Mouse (Mus musculus): Measurements from ENCODE around the gene Fam227b.
A peak's percentile ranks its signal among the peaks of the same experiment; 100 is the strongest.

Fam227b gene

DNA sequence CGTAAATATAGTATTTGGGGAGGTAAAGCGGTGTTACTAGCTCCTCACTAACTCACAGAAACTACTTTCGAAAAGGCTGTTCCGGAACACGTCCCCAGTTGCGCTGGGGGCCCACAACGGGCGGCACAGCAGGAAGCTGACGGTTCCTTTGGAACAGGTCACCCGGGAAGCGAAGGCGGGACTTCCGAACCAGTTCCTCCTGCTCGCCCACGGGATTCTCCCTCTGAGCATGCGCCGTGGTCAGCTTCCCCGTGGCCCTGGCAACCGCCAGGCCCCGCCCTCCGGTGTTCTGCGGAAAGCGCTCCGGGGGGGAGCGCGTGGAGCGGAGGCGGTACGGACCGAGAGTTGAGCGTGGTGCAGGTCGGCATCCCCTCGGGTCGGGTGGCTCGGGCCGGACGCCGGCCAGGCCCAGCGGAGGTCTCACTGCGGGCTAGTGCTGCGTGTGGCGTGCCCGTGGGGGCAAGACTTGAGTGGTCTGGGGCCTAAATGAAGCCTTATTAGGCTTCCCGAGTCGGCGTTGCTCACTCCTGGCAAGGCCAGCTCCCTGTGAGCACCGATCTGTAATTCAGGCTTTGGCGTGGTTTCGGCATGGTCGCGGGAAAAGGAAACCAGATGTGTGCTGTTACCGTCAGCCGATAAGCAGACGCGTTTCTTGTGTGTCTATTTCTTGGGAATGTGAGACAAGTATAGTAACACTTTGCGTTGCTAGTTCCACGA lies at the start of gene Fam227b, which contains the start of gene Dtwd1:
Gene Fam227b (minus strand): TSS at position 150 of the 717 bp plus-strand sequence.
Gene Dtwd1 (plus strand): TSS at position 287 of the 717 bp plus-strand sequence.
- peak; percentile 99 for DNase-seq (ENCODE audit: low spot score)

- DNase-seq (ENCODE audit: low spot score) = peak; percentile 32
Measured at GRCm38 (mm10) chr2:126198971-126199370, 47.2 kb upstream of the Fam227b start.

DNA sequence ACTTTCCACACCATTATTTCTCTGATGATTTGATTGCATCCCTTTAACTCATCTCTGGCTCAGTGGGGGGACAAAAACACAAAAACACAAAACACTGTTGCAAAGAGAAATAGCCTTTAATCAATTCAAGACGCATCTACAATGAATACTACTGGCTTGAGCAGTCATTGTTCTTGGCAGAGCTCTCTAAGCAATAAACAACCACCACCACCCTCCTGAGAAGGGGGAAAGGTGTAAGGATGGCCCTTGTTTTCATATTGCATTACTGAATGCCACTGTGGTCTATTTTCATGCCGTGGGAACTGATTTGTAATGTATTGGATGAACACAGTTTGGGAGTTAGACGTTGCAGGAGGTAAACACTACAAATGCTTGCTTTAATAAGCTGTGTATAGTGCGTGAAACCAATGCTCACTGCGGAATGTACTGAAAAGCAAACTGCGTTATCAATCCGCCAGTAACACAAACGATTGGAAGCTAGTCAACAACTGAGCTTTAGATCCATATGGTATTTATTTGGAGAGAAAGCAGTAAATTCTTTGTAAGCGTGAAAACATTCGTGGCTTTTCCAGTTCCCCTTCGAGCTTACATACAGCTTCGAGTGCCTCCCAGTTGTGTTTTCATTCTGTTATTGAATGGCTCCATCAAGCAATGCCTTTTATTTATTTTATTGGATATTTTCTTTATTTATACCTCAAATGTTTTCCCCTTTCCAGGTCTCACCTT lies 44.0 kb upstream of the Fam227b start:
- DNase-seq (ENCODE audit: low spot score) = no peak

DNA sequence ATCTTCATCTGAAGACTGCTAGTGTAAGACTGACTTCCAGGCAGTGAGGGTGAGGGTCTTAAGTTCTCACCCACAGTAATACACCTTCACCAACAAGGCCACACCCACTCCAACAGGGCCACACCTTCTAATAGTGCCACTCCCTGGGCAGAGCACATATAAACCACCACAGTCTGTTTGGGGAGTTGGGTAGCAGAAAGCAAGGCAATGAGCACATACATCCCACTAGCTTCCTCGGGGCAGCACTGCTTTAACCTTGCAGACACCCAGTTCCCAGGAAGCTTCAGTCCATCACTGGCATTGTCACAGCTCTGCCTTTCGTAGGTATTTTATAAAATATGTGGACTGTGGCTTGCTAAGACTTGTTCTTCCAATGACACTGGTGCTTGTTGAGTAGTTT lies 40.3 kb upstream of the Fam227b start:
- DNase-seq (ENCODE audit: low spot score) = no peak

- no peak for DNase-seq (ENCODE audit: low spot score)
Measured at GRCm38 (mm10) chr2:126191306-126191705, 39.5 kb upstream of the Fam227b start.

DNA sequence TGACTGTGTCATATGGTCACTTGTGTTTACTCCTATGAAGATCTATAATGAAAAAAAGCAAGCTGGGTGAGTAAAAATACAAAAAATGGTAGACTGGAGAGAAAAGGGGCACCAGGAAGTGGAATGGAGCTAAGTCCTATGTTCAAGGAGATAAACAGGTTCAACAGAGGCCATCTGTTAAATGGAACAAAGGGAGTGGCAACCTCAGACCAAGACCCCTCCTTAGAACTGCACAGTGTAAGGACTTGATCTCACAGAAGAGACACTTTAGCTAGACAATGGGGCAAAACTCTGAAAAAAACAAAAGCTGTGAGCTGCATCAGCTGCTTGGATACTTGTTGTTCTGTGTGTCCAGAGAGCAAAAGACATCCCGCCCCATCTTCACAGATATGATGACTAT lies 19.6 kb upstream of the Fam227b start:
- DNase-seq (ENCODE audit: low spot score) = no peak

DNA sequence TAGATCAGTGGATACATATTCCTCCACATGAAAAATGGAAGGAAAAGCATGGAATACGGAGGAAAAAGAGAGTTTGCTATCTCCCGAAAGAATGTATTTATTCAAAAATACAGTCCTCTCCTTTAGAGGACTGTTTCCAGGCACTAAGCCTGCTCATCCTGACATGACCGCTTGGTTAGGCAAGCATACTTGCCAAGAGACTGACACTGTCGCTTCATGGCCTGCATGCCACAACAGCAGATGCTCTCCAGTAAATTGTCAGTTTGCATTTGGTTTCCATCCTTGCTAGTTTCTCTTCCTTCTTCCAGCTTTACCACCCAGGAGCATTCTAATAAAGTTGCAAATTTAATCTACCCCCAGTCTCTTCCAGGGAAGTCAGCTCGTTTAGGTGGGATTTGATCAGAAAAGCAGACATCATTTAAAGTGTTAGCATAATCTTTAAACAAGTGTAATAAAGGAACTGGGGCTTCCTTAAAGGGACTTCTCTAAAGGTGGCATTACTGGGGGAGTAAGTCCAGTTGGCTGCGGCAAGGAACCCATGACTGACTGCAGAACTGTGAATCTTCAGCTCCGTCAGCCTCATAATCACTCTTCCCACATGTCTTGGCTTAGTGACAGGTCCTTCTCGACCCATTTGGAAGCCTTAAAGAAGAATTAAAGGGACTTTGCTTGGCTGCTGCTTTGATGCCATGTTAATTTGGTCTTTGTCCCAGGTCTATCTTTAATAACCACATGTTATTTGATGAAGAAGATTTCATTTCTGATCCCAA lies 15.2 kb upstream of the Fam227b start:
- no peak for DNase-seq (ENCODE audit: low spot score)

- no peak for DNase-seq (ENCODE audit: low spot score)
Measured at GRCm38 (mm10) chr2:126166335-126166734, 14.5 kb upstream of the Fam227b start.

- DNase-seq (ENCODE audit: low spot score) = no peak
Measured at GRCm38 (mm10) chr2:126165277-126166018, 13.6 kb upstream of the Fam227b start.

DNA sequence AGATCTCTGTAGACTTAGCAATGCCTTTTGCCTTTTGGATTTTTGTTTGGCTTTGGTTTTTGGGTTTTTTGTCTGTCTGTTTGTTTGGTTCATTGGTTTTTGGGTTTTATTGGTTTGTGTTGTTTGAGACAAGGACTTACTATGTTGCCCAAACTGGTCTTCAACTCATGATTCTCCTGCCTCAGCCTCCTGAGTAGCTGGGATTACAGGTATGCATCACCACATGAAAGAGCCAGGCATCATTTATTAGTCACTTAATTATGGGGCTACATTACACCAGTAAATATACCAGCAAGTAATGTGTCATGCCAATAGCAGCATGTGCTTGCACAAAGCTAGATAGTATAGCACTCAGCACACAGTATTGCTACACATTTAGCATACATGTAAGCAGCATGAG lies 4.1 kb downstream of the Fam227b start:
- no peak for DNase-seq (ENCODE audit: low spot score)

DNA sequence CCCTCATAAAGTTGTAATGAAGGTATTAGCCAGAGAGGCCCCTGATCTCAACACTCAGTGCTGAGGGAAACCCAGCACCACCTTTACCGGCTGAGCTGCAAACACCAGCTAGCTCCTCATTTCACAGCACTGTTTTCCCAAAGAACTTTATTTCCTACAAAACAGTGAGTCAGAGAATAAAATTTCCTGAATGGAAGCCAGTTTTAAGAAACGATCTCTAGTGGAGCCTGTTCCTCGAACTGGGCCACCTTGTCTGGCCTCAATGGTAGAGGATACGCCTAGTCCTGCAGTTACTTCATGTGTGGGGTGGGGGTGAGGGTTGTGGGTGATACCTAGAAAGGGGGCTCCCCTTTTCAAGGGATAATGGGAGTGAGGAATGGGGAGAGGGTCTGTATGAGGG lies 57.2 kb downstream of the Fam227b start:
- no peak for DNase-seq (ENCODE audit: low spot score)

DNA sequence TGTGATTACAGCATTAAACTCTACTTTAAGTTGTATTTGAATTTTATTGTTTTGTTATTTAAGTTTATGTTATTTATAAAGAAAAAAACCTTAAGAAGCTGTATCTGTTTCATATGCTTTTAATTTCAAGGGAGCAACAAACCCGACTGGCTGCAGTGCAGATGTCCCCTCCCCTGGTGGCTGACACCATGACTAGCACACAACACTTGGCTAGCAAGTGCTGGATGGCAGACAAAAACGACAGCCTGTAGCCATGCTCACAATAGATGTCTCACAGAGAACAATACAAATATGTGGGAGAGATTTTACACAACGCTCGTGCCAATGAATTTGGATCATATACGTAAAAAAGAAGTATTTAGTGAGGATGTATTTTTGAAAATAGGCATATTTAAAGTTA lies 61.4 kb downstream of the Fam227b start:
- no peak for DNase-seq (ENCODE audit: low spot score)

- DNase-seq (ENCODE audit: low spot score) = no peak
Measured at GRCm38 (mm10) chr2:126086187-126086586, 65.6 kb downstream of the Fam227b start.

DNA sequence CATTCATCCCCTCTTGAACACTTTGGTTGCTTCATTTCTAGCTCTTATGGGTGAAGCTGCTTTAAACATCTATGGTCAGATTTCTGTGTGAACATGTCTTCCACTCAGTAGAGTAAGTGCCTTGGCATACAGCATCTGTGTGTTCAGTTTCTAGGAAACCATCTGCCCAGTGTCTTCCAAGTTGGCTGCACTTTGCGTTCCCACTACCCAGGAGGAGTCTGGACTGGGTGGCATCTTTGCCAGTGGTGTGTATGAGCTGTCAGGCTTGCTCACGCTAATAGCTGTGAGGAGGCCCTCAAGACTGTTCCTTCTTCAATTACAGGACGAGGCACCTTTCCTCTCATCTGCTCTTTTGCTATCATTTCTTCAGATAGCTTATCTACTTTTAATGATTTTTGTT lies 67.5 kb downstream of the Fam227b start:
- no peak for DNase-seq (ENCODE audit: low spot score)

GRCm38 (mm10) chr2:126079086-126079485 lies 72.7 kb downstream of the Fam227b start:
- DNase-seq (ENCODE audit: low spot score) = no peak

DNA sequence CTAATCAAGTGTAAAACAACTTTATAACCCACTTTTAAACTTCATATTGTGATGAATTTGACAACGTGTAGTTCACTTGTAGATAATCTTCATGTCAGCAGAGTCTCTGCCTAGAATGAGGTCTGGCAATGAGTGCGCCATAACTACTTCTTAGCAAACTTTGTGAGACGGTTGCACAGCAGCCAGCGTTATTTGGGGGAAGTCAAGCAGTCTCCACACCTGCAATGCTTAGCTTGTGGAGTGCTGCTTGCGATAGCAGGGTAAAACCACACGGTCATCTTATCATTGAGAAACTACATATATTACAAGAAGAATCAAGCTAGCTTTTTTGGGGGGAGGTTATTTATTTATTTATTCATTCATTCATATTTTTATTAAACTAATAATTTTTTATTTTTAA lies 75.3 kb downstream of the Fam227b start:
- DNase-seq (ENCODE audit: low spot score) = no peak

DNA sequence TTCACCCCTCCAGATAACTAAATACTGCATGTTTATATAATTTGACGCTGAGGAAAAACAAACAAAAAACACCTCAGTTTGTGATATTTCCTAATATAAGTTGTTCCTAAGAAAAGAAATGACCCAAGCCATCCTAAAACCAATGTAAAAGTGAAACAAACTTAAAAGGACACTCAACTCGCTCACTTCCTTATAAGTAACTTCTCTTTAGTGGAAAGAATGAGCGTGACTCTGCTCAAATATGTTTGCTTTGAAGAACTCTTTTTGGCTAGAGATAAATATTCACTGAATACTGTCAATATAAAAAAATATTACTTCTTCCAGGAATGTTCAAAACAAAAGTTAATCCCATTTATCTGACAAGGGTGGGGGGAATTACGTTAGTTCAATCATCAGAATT lies 78.1 kb downstream of the Fam227b start:
- DNase-seq (ENCODE audit: low spot score) = no peak

DNA sequence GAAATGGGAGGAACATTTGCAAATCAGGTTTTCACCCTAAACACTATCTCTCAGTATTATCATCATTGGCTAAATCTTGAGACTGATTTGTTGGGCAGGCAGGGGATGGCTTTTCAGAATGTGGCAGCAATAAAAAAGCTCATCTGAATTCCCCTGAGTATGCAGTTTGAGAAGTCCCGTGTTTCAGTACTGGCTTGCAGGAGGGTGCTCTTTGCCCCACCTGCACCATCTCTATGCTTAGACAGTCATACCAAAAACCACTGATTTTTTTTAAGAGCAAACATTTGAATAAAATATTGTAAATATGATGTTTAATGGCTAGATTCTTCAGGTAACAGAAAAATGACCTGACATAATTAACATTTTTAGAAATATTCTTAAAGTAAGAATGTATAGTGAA lies 82.1 kb downstream of the Fam227b start:
- no peak for DNase-seq (ENCODE audit: low spot score)

DNA sequence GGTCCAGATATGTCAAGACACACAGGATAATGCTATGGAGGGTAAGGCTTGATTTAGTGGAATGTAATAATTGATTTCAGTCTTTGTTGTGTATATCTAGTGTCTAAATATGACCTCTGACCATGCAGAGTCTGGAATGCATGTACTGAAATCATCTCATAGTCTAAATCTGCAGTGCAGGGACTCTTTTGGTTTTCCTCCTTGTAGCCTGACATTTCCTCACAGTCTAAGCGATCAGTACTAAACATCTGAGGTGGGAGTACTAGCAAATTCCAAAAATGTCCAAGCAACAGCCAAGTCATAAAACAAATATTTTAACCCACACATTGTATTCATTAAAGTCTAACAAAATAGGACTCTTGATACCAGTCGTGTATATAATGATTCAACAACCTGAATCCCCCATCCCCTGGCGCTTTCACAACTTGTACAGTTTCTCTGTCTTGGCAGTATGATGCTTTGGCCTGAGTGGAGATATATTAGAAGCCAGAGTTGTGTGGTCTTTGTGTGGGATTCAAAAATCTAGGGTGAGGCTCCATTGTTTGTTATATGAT lies 86.4 kb downstream of the Fam227b start:
- no peak for DNase-seq (ENCODE audit: low spot score)

GRCm38 (mm10) chr2:126064814-126065213 lies 87.0 kb downstream of the Fam227b start:
- no peak for DNase-seq (ENCODE audit: low spot score)

DNA sequence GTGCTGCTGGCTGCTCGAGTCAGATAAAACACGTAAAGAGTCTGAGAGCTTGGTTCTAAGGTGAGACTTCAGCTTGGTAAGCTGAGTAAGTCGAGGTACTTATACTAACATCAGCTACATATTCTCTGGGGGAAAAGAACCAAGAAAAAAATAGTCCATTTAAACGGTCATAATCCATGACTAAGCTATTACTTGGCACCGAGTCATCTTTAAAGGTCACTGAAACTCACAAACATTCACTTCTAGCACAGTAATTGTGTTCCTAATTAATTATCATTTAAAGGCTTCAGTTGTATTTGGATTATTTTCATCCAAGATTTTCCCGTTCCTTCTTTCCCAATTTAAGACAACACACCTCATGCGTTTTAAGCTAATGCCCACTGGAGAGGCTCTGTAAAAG lies 88.9 kb downstream of the Fam227b start:
- no peak for DNase-seq (ENCODE audit: low spot score)

All from lung, postnatal 25 days (tissue).